Mouse (Mus musculus): ENCODE measurements around the gene Gsg1. TPM values are rescaled to one million over a fixed set of nuclear protein-coding genes. Genes with fewer than 3 reads are reported as not detected.
A peak's percentile ranks its signal among the peaks of the same experiment; 100 is the strongest.

The Gsg1 gene
- polyA plus RNA-seq, 1 experiment from 2014 or later = not detected

DNA sequence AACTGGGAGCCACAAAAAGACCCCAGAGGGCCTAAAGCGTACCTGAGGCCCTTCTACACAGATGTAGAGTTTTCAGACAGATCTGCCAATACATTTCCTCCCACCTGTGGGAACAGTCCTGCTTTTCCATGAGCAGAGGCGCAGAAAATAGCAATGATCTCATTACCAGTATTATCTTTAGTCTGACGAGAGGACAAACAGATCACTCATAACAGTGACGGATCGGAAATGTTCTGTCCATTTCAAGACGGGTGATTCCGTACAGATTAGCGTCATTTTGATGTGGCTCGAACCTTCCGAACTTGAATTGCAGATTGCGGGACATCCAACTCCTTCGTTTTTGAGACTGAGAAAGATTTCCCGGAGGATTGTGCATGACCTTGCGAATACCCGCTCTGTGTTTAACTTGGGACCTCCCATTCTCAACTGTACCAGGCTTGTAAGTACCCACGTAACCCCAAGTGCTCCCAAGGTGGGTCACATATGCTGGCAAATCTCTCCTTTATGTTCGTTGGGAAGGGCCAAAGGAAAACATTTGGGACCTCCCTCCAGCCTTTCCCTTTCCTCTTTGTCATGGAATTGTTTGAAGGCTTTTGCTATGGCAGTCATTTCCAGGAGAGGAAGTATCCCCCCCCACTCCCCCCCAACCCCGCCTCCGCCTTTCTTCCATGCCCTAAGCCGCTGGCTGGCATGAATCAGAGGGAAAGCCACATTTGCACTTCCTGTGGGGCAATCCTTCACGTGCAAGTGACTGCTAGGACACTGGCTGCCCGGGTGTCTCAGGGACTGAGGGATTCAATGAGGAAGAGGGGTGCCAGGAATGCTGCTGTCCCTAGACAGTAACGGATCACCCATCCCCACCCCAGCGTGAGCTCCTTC is 2.1 kb downstream of the Gsg1 start:
- peak overlapping the region; percentile 44 for H3K4me2 ChIP-seq
- H3K9ac ChIP-seq = 0 out of 2 replicates have a peak overlapping the region, but pooled peaks have one; percentile 14
- no peaks in the 10 kb centered on the region for H3K9me3 ChIP-seq
- H3K4me1 ChIP-seq = peaks cover 17% of the 10 kb centered on the region
- peak overlapping the region; percentile 8; the same call in 1 of the 2 replicates for H3K4me3 ChIP-seq
- H3K27ac ChIP-seq = peak overlapping the region; percentile 62; the same call in 1 of the 2 replicates
- no peaks in the 10 kb centered on the region for H3K36me3 ChIP-seq (replicated peaks)
- ATAC-seq (replicated peaks) = peak; percentile 71
- 41% methylated on average over 24 of the region's 24 CpGs for WGBS
- H3K27me3 ChIP-seq (replicated peaks) = no peaks in the 10 kb centered on the region

- no peak overlapping the region for H3K4me3 ChIP-seq
- H3K9ac ChIP-seq = no peak overlapping the region
- no peaks in the 10 kb centered on the region for H3K27me3 ChIP-seq (replicated peaks)
- WGBS = 64% methylated on average over 19 of the region's 19 CpGs
- no peaks in the 10 kb centered on the region for H3K9me3 ChIP-seq
- no peak for ATAC-seq (replicated peaks)
- H3K36me3 ChIP-seq (replicated peaks) = no peaks in the 10 kb centered on the region
- no peak overlapping the region for H3K4me2 ChIP-seq
- H3K27ac ChIP-seq = no peak overlapping the region
- peaks cover 17% of the 10 kb centered on the region for H3K4me1 ChIP-seq
These were observed 3.0 kb downstream of the Gsg1 start for GRCm38 (mm10) chr6:135250926-135251699.

DNA sequence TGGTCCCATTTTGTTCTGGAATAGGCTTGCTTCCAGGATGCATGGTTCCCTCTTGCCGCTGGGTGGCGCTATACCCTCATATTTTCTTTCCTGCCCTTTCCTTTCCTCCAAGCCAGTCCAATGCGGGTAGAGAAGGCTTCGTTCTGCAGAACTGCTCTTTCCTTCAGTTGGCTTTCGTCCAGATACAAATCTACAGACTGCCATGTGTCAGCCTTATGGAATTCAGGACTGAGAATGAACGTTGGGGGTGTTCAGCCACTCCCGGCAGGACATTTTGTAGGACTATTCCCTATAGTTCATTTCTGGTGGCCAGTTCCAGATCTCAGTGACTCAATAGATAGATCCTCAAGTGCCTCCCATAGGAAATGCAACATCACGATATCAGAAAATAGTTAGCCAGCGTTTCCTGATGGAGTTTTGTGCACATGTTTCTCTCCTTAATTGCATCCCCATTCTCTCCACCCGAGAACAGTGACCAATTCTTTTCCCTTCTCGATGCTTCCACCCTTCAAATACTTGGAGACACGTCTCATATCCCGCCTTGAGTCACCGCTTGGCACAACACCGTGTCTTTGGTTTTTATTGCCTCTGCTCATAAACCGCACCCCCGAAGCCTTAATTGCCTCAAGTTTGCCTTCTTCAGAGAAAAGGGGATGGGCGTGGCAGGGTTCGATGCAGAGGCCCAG is 4.2 kb downstream of the Gsg1 start:
- no peak overlapping the region for H3K9ac ChIP-seq
- no peaks in the 10 kb centered on the region for H3K27me3 ChIP-seq (replicated peaks)
- no peak overlapping the region for H3K27ac ChIP-seq
- no peak overlapping the region for H3K4me3 ChIP-seq
- 57% methylated on average over 19 of the region's 19 CpGs for WGBS
- ATAC-seq (replicated peaks) = 0 out of 2 replicates have a peak, but pooled peaks have one; percentile 24
- H3K9me3 ChIP-seq = no peaks in the 10 kb centered on the region
- no peaks in the 10 kb centered on the region for H3K36me3 ChIP-seq (replicated peaks)
- peaks cover 22% of the 10 kb centered on the region for H3K4me1 ChIP-seq
- no peak overlapping the region for H3K4me2 ChIP-seq

DNA sequence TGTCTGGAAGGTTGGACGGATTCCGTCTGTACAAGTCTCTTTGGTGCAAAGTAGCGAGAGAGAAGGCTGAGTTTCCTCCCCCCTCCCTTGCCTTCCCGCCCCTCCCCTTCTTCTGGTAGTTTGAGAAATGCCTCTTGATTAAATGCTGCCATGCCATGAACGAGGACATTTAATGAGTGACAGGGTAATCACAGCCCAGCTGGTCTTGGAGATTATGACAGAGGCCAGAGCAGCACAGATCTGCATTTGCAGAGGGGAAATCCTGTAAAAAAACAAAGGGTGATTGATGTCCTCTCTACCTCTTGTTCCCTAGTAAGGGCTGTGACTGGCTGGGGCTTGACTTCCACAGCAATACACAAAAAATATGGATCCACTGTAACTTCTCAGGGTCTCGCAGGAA is 6.3 kb downstream of the Gsg1 start:
- Histone ChIP-seq H3K4me1 (peaks cover 21% of the 10 kb centered on the region), H3K27me3 (replicated peaks) (no peaks in the 10 kb centered on the region), H3K9me3 (no peaks in the 10 kb centered on the region), H3K9ac (no peak overlapping the region), H3K27ac (no peak overlapping the region), H3K36me3 (replicated peaks) (no peaks in the 10 kb centered on the region), H3K4me2 (no peak overlapping the region), H3K4me3 (no peak overlapping the region)
- 71% methylated on average over 6 of the region's 6 CpGs for WGBS
- ATAC-seq (replicated peaks) = no peak

- Histone ChIP-seq H3K4me3 (no peak overlapping the region), H3K4me2 (no peak overlapping the region), H3K27ac (no peak overlapping the region), H3K4me1 (peaks cover 8% of the 10 kb centered on the region; the same call in 1 of the 2 replicates), H3K27me3 (replicated peaks) (no peaks in the 10 kb centered on the region), H3K36me3 (replicated peaks) (no peaks in the 10 kb centered on the region), H3K9ac (no peak overlapping the region), H3K9me3 (no peaks in the 10 kb centered on the region)
- ATAC-seq (replicated peaks) = no peak
- WGBS = 31% methylated on average over 8 of the region's 8 CpGs
These were observed 8.6 kb downstream of the Gsg1 start for GRCm38 (mm10) chr6:135245586-135245985.

DNA sequence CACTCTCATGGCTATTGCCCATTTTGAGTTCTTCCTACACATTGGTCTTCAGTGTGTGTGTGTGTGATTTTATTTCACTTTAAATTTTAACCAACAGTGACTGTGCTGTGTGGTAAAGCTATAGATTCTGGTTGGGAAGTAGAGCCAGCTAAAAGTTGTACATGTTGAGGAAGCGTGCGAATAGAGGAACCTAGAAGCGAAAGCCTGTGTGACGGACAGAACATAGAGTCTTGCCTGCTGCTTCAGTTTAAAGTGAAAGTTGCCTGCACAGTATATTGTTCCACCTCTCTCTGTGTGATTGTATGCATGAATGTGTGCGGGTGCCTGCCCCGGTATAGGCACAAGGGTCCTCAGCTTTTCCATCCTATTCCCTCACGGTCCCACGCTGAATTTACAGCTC is 13.8 kb downstream of the Gsg1 start:
- Histone ChIP-seq H3K4me2 (no peak overlapping the region), H3K27ac (no peak overlapping the region), H3K36me3 (replicated peaks) (no peaks in the 10 kb centered on the region), H3K9ac (no peak overlapping the region), H3K9me3 (no peaks in the 10 kb centered on the region), H3K4me3 (no peak overlapping the region), H3K4me1 (0 out of 2 replicates have a peak, but pooled peaks cover 2% of the 10 kb centered on the region), H3K27me3 (replicated peaks) (no peaks in the 10 kb centered on the region)
- ATAC-seq (replicated peaks) = no peak
- WGBS = 96% methylated on average over 8 of the region's 8 CpGs

DNA sequence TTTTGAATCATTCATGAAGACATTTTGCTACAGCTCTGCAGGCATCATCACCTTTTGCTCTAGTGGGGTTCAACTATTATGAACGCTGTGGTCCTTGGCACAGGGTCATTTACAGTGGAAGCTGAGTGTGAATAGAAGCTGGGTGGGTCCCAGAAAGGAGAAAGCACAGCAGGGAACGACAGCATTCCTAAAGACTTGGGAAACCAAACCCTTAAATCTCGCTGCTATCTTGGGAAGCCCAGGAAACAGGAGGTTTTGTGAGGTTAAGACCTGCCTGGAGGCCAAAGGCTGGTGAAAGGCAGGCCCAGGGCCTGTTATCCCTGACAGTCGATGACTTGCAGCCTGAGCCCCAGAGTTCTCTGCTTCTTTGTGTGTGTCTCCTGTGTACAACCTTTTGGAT is 15.9 kb downstream of the Gsg1 start:
- Histone ChIP-seq H3K27ac (no peak overlapping the region), H3K4me2 (no peak overlapping the region), H3K4me1 (no peaks in the 10 kb centered on the region), H3K27me3 (replicated peaks) (no peaks in the 10 kb centered on the region), H3K9me3 (no peaks in the 10 kb centered on the region), H3K9ac (no peak overlapping the region), H3K4me3 (no peak overlapping the region), H3K36me3 (replicated peaks) (0 out of 2 replicates have a peak, but pooled peaks cover under 1% of the 10 kb centered on the region)
- no peak for ATAC-seq (replicated peaks)
- WGBS = 56% methylated on average over 4 of the region's 4 CpGs

DNA sequence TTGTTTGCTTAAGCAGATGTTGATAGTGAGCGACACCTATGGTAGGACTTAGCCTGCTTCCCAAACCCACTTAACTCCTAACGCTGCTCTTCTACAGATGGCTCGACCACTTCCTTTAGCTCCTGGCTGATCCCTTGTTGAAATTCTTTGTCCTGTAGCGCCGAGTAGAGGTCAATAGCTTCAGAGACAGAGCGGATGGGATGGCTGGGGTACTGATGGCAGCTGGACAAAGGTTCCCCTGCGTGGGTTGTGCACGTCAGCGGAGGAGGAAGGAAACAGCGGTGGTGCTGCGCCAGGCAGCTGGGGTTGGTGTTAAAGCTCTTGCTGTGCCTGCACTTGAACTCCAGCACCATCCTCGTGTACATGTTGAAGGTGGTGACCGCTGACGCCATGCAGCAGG is 16.8 kb downstream of the Gsg1 start:
- H3K9ac ChIP-seq = no peak overlapping the region
- no peaks in the 10 kb centered on the region for H3K4me1 ChIP-seq
- no peak overlapping the region for H3K4me2 ChIP-seq
- WGBS = 76% methylated on average over 14 of the region's 14 CpGs
- H3K36me3 ChIP-seq (replicated peaks) = 0 out of 2 replicates have a peak, but pooled peaks cover 4% of the 10 kb centered on the region
- H3K4me3 ChIP-seq = no peak overlapping the region
- H3K27me3 ChIP-seq (replicated peaks) = no peaks in the 10 kb centered on the region
- H3K9me3 ChIP-seq = no peaks in the 10 kb centered on the region
- H3K27ac ChIP-seq = no peak overlapping the region
- no peak for ATAC-seq (replicated peaks)

GRCm38 (mm10) chr6:135236576-135236975 is 17.6 kb downstream of the Gsg1 start:
- Histone ChIP-seq H3K9ac (no peak overlapping the region), H3K27ac (no peak overlapping the region), H3K4me3 (no peak overlapping the region), H3K36me3 (replicated peaks) (peaks cover 4% of the 10 kb centered on the region; the same call in 1 of the 2 replicates), H3K27me3 (replicated peaks) (no peaks in the 10 kb centered on the region), H3K4me1 (no peaks in the 10 kb centered on the region), H3K9me3 (no peaks in the 10 kb centered on the region), H3K4me2 (no peak overlapping the region)
- 95% methylated on average over 3 of the region's 3 CpGs for WGBS
- ATAC-seq (replicated peaks) = no peak

- Histone ChIP-seq H3K27me3 (replicated peaks) (no peaks in the 10 kb centered on the region), H3K4me3 (no peak overlapping the region), H3K9ac (no peak overlapping the region), H3K36me3 (replicated peaks) (peaks cover 4% of the 10 kb centered on the region; the same call in 1 of the 2 replicates), H3K27ac (no peak overlapping the region), H3K4me2 (no peak overlapping the region), H3K9me3 (no peaks in the 10 kb centered on the region), H3K4me1 (no peaks in the 10 kb centered on the region)
- WGBS = 94% methylated on average over 3 of the region's 3 CpGs
- no peak for ATAC-seq (replicated peaks)
These were observed 18.4 kb downstream of the Gsg1 start for GRCm38 (mm10) chr6:135235742-135236141.

DNA sequence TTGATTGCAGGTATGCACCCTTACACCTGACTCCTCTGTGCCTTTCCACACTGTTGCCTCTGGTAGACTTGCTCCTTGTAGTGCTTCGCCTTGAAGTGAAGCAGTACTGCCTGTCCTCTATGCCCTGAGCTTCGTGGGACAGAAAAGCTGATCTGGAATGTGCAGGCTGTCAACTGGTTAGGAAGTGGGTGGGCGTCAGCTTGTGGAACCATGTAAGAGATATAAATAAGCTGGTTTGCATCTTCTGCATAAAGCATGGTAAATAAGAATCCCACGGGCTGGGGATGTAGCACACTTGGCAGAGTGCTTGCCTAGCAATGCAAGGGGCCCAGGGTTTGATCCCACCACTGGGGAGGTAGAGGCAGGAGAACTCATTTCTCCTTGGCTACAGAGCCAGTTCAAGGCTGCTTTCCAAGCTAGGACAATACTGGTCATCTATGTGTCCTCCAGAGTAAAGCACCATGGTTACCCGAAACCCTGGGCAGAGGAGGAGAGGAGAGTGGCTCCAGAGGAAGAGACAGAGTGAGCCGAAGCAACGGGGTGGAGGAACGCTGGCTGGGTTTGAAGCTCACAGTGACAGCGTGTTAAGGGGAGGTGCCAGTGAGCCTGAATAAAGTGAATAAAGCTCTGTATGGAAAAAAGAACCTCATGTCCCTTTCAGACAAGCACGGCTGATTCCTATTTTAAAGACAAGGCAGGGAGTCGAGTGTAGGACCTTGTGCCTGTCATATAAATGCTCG is 21.5 kb downstream of the Gsg1 start:
- no peak overlapping the region for H3K4me3 ChIP-seq
- H3K4me1 ChIP-seq = no peaks in the 10 kb centered on the region
- no peaks in the 10 kb centered on the region for H3K9me3 ChIP-seq
- no peak for ATAC-seq (replicated peaks)
- H3K36me3 ChIP-seq (replicated peaks) = peaks cover 6% of the 10 kb centered on the region; the same call in 1 of the 2 replicates
- H3K4me2 ChIP-seq = no peak overlapping the region
- 64% methylated on average over 12 of the region's 12 CpGs for WGBS
- no peak overlapping the region for H3K9ac ChIP-seq
- no peak overlapping the region for H3K27ac ChIP-seq
- H3K27me3 ChIP-seq (replicated peaks) = no peaks in the 10 kb centered on the region
